Mouse (Mus musculus) limb, embryonic 15.5 days (tissue): ENCODE data around the gene Sik2. TPM values are rescaled to one million over a fixed set of nuclear protein-coding genes. Genes with fewer than 3 reads are reported as not detected.

ENCODE experiments used
- ATAC-seq: fragments of 200-750 bp; cut with Nextera tagmentation; 2 replicates; pipeline ENCODE4 v1.8.0; 2017; ENCODE audit warnings: low read depth, moderate TSS enrichment; ENCODE audit not compliant: insufficient number of reproducible peaks, low FRiP score, low TSS enrichment
- H3K27ac ChIP-seq: fragments of 300-500 bp; sonication (generic); 2 replicates; pipeline ENCODE4 v1.5.1; 2015; ENCODE audit warnings: moderate library complexity, mild to moderate bottlenecking, inconsistent platforms
- H3K27me3 ChIP-seq: fragments of 300-500 bp; sonication (generic); 2 replicates; pipeline ENCODE4 v1.6.1; 2015; ENCODE audit warnings: inconsistent platforms
- H3K36me3 ChIP-seq: fragments of 300-500 bp; sonication (generic); 2 replicates; pipeline ENCODE4 v1.6.1; 2015; ENCODE audit warnings: inconsistent platforms
- H3K4me1 ChIP-seq: fragments of 300-500 bp; sonication (generic); 2 replicates; pipeline ENCODE4 v1.6.1; 2015; ENCODE audit warnings: inconsistent platforms
- H3K4me2 ChIP-seq: fragments of 300-500 bp; sonication (generic); 2 replicates; pipeline ENCODE4 v1.6.1; 2015; ENCODE audit warnings: mild to moderate bottlenecking, inconsistent platforms
- H3K4me3 ChIP-seq: fragments of 300-500 bp; sonication (generic); 2 replicates; pipeline ENCODE4 v1.5.1; 2015; ENCODE audit warnings: mild to moderate bottlenecking, inconsistent platforms
- H3K9ac ChIP-seq: fragments of 300-500 bp; sonication (generic); 2 replicates; pipeline ENCODE4 v1.6.1; 2015; ENCODE audit warnings: inconsistent platforms
- H3K9me3 ChIP-seq: fragments of 300-500 bp; sonication (generic); 2 replicates; pipeline ENCODE4 v1.6.1; 2016; ENCODE audit warnings: inconsistent platforms
- WGBS: fragments of 180-500 bp; shearing (Covaris S2); methylation state at CpG from one replicate; pipeline ENCODE4 v1.1.7; 2015; 5-methylcytosine and 5-hydroxymethylcytosine counted together
- polyA plus RNA-seq: library from polyadenylated mRNA; unstranded; fragments of >200 nt; fragmentation: Nextera tagmentation; extraction: Ambion mirVana; gene quantifications from 2 replicates; pipeline ENCODE4 v1.2.1, GENCODE M21; 2015

Gene Sik2
- polyA plus RNA-seq, 1 experiment from 2014 or later: 14.3 TPM

- H3K4me3 ChIP-seq: no peak overlapping the region
- H3K4me1 ChIP-seq: peaks cover 11% of the 10 kb centered on the region
- peaks cover 27% of the 10 kb centered on the region for H3K36me3 ChIP-seq
- 41% methylated on average over 7 of the region's 7 CpGs for WGBS
- no peaks in the 10 kb centered on the region for H3K27me3 ChIP-seq
- no peak for ATAC-seq
- H3K9me3 ChIP-seq: no peaks in the 10 kb centered on the region
- H3K9ac ChIP-seq: no peak overlapping the region
- H3K4me2 ChIP-seq: no peak overlapping the region
- H3K27ac ChIP-seq: peak overlapping the region; percentile 34; the same call in 1 of the 2 replicates
Measured at GRCm38 (mm10) chr9:50900026-50900920, 108.6 kb downstream of the Sik2 start.

- Histone ChIP-seq H3K27me3 (no peaks in the 10 kb centered on the region), H3K9ac (no peak overlapping the region), H3K36me3 (peaks cover 47% of the 10 kb centered on the region), H3K27ac (no peak overlapping the region), H3K4me1 (peaks cover 5% of the 10 kb centered on the region; the same call in 1 of the 2 replicates), H3K4me2 (no peak overlapping the region), H3K4me3 (no peak overlapping the region), H3K9me3 (no peaks in the 10 kb centered on the region)
- ATAC-seq: no peak
- 83% methylated on average over 4 of the region's 4 CpGs for WGBS
Measured at GRCm38 (mm10) chr9:50893665-50894064, 115.2 kb downstream of the Sik2 start.

GRCm38 (mm10) chr9:50890494-50891090 is 118.3 kb downstream of the Sik2 start:
- 77% methylated on average over 3 of the region's 3 CpGs for WGBS
- Histone ChIP-seq H3K9me3 (no peaks in the 10 kb centered on the region), H3K9ac (no peak overlapping the region), H3K4me2 (no peak overlapping the region), H3K27me3 (no peaks in the 10 kb centered on the region), H3K4me3 (no peak overlapping the region), H3K36me3 (peaks cover 23% of the 10 kb centered on the region), H3K27ac (no peak overlapping the region), H3K4me1 (peaks cover 18% of the 10 kb centered on the region)
- no peak for ATAC-seq

GRCm38 (mm10) chr9:50889964-50890363 is 118.9 kb downstream of the Sik2 start:
- H3K9me3 ChIP-seq: no peaks in the 10 kb centered on the region
- H3K4me3 ChIP-seq: no peak overlapping the region
- H3K36me3 ChIP-seq: peaks cover 17% of the 10 kb centered on the region
- H3K4me2 ChIP-seq: no peak overlapping the region
- peaks cover 24% of the 10 kb centered on the region for H3K4me1 ChIP-seq
- ATAC-seq: no peak
- 72% methylated on average over 4 of the region's 4 CpGs for WGBS
- no peak overlapping the region for H3K9ac ChIP-seq
- H3K27ac ChIP-seq: no peak overlapping the region
- no peaks in the 10 kb centered on the region for H3K27me3 ChIP-seq

GRCm38 (mm10) chr9:50889211-50889610 is 119.7 kb downstream of the Sik2 start:
- Histone ChIP-seq H3K36me3 (peaks cover 10% of the 10 kb centered on the region), H3K27me3 (no peaks in the 10 kb centered on the region), H3K4me2 (no peak overlapping the region), H3K4me3 (no peak overlapping the region), H3K9me3 (no peaks in the 10 kb centered on the region), H3K27ac (no peak overlapping the region), H3K4me1 (peaks cover 32% of the 10 kb centered on the region), H3K9ac (no peak overlapping the region)
- 49% methylated on average over 6 of the region's 6 CpGs for WGBS
- no peak for ATAC-seq

DNA sequence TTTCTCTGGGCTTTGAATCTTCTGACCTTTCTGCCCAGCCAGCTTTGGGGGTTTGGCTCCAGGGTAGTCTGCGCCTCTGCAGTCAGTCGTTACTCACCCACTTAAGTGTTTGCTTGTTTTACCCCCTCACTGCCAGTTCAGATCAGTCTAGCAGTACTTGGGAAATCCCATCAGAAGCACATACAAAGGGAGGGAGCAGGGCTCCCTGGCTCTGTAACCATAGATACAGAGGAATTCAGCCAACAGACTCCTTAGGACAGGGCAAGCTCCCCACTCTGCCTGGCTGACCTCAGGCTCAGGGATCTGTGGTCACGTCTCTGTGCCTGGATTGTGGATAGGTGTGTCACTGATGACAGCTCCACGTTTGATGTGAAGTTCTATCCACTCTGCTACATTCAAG is 121.5 kb downstream of the Sik2 start:
- no peaks in the 10 kb centered on the region for H3K9me3 ChIP-seq
- no peak overlapping the region for H3K4me2 ChIP-seq
- no peaks in the 10 kb centered on the region for H3K27me3 ChIP-seq
- no peak overlapping the region for H3K27ac ChIP-seq
- 36% methylated on average over 4 of the region's 4 CpGs for WGBS
- ATAC-seq: no peak
- peaks cover 40% of the 10 kb centered on the region for H3K4me1 ChIP-seq
- H3K9ac ChIP-seq: no peak overlapping the region
- H3K36me3 ChIP-seq: peaks cover 10% of the 10 kb centered on the region
- no peak overlapping the region for H3K4me3 ChIP-seq

DNA sequence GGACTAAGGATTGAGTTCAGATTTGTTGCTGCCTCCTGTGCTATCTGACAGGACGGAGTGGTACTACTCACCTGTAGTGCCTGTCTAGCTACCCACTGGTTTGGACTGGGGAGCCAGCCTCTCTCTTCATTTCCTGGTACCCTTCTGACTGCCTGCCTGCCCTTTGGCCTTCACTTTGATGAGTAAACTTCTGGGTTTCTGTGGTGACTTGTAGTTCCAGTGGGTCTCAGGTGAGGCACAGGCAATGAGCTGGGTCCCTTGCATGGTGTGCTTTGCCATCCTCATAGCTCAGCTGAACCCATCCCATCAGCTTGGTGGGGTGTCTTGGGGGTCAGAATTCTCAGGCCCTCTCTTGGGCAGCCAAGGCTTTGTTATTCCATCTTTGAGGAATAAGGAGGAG is 122.0 kb downstream of the Sik2 start:
- H3K4me1 ChIP-seq: peaks cover 40% of the 10 kb centered on the region
- H3K27ac ChIP-seq: no peak overlapping the region
- H3K4me2 ChIP-seq: no peak overlapping the region
- ATAC-seq: no peak
- H3K36me3 ChIP-seq: peaks cover 10% of the 10 kb centered on the region
- H3K9me3 ChIP-seq: no peaks in the 10 kb centered on the region
- H3K4me3 ChIP-seq: no peak overlapping the region
- H3K27me3 ChIP-seq: no peaks in the 10 kb centered on the region
- H3K9ac ChIP-seq: no peak overlapping the region
- 100% methylated on average over 1 of the region's 1 CpGs for WGBS

- H3K4me1 ChIP-seq: peaks cover 40% of the 10 kb centered on the region
Measured at GRCm38 (mm10) chr9:50885600-50885987, 123.3 kb downstream of the Sik2 start.

DNA sequence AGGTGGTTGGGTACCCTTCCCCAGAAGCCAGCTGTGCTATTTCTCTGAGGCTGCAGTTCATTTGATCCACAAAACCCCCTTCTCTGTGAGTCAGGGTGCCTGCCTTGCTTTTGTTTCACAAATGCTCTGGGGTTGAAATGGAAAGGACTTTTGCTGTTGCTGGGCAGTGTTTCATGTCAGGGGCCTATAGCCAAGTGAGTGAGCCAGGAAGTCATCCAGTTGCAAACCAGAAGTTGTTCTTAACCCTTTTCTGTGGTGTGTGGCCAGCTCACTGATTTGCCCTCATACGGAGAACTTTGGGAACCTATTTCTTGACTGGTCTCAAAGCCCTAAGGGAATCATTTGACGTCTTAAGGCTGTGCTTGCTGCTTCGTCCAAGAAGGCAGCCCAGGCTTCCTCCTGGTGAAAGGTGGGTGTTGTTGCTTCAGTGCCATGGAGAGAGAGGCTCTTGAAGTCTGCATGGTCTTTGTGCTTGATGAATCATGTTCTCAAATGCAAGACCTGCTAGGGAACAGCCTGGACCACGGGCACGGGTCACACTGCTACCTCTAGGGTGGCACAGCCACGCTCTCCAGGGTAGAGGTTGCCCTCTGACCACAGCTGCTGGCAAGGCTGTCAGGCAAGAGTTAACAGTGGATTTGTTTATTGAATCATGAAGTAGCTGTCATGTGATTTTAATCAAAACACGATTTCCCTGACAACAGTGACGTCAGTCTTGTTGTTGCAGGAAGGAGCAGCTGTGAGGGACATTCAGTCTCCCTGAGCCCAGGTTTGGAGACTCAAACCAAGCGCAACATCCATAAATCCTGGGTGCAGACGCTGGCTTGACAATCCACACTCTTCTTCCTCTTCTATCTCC is 123.9 kb downstream of the Sik2 start:
- Histone ChIP-seq H3K4me2 (peak overlapping the region; percentile 19; the same call in 1 of the 2 replicates), H3K27me3 (no peaks in the 10 kb centered on the region), H3K36me3 (peaks cover 9% of the 10 kb centered on the region), H3K4me3 (no peak overlapping the region), H3K9me3 (no peaks in the 10 kb centered on the region), H3K4me1 (peaks cover 40% of the 10 kb centered on the region), H3K27ac (peak overlapping the region; percentile 54), H3K9ac (no peak overlapping the region)
- WGBS: 46% methylated on average over 10 of the region's 10 CpGs
- ATAC-seq: no peak

More at GRCm38 (mm10) chr9:50885600-50885987, 123.3 kb downstream of the Sik2 start:
- Histone ChIP-seq H3K36me3 (peaks cover 3% of the 10 kb centered on the region), H3K4me2 (peak overlapping the region; percentile 19; the same call in 1 of the 2 replicates), H3K27me3 (no peaks in the 10 kb centered on the region), H3K9ac (no peak overlapping the region), H3K9me3 (no peaks in the 10 kb centered on the region), H3K4me3 (no peak overlapping the region), H3K27ac (peak overlapping the region; percentile 54)
- WGBS: 21% methylated on average over 1 of the region's 1 CpGs
- no peak for ATAC-seq

GRCm38 (mm10) chr9:50884093-50884492 is 124.8 kb downstream of the Sik2 start:
- Histone ChIP-seq H3K36me3 (peaks cover 18% of the 10 kb centered on the region), H3K9me3 (no peaks in the 10 kb centered on the region), H3K27ac (peak overlapping the region; percentile 51), H3K4me2 (no peak overlapping the region), H3K4me3 (no peak overlapping the region), H3K27me3 (no peaks in the 10 kb centered on the region), H3K4me1 (peaks cover 40% of the 10 kb centered on the region), H3K9ac (no peak overlapping the region)
- ATAC-seq: no peak
- 58% methylated on average over 8 of the region's 8 CpGs for WGBS

DNA sequence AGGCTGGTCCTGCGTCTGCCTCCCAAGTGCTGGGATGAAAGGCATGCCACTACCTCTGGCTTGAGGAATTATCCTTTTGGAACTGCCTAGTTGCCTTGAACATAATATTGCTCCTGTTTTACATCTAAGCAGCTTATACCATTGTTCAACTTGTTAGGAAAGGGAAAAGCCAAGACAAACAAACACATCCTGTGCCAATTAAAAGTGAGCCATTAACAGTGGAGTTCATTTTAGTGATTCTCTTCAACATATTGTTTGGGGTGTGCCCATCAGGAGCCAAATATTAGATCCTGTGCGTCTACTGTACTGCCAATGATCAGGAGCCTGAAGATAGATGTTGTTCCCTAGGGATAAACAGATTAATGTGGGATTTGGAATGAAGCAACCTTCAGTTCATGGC is 126.7 kb downstream of the Sik2 start:
- Histone ChIP-seq H3K4me3 (no peak overlapping the region), H3K9ac (no peak overlapping the region), H3K4me1 (peaks cover 30% of the 10 kb centered on the region), H3K9me3 (no peaks in the 10 kb centered on the region), H3K36me3 (peaks cover 34% of the 10 kb centered on the region), H3K4me2 (no peak overlapping the region), H3K27me3 (no peaks in the 10 kb centered on the region), H3K27ac (no peak overlapping the region)
- ATAC-seq: no peak
- 86% methylated on average over 2 of the region's 2 CpGs for WGBS
